Mouse (Mus musculus): ENCODE results near the gene Rab22a. TPM values are rescaled to one million over a fixed set of nuclear protein-coding genes. Genes with fewer than 3 reads are reported as not detected.
"Not testable (repeated sequence)": the region's sequence is repeated elsewhere in the genome, so short reads cannot be mapped to it uniquely, and the experiment has no call there.

Rab22a gene
- total RNA-seq, 2 experiments from 2014 or later, result 32.7 to 34.4 TPM

- DNase-seq, result no peak
- intact Hi-C loops (cut with DNase I), result no loop called here
These were observed 53.7 kb downstream of the Rab22a start for GRCm38 (mm10) chr2:173713241-173713640.

GRCm38 (mm10) chr2:173714620-173715218 is 55.2 kb downstream of the Rab22a start:
- intact Hi-C loops (cut with DNase I), result no loop called here
- no peak for DNase-seq

DNA sequence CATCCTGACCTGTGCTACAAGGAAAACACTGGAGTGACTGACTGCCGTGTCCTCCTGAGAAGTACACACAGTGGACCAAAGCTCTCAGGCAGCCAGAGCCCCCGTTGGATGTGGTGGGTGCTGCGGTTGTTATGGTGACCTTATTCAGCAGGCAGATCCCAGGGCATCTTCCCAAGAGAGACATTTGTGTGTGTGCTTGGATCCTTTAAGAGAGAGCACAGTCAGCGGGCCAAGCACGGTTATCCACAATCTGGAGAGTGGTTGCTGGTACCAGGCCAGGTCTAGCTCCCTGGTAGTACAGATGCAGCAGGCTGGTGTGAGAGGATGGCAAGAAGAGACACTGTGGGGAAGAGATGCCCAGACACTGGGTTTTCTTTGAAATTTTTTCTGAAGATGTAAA is 57.4 kb downstream of the Rab22a start:
- intact Hi-C loops (cut with DNase I), result no loop called here
- DNase-seq, result no peak

DNA sequence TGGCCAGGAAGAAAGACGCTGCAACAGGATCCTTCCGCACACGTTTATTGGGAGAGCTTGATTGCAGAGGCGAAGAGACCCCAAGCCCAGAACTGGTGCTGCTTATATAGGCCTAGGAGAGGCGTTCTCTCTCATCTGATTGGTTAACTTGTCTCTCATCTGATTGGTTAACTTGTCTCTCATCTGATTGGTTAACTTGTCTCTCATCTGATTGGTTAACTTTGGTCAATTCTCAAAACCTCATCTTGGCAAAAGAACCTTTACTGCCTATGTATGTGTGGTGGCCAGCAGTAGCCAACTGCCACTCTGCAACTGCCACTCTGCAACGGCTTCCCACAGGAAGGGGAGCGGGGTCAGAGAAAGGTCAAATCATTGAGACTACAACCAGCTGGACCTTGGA is 59.6 kb downstream of the Rab22a start, which contains the start of gene 1700010B08Rik:
Gene 1700010B08Rik (plus strand): TSS at position 301 of the 400 bp plus-strand sequence.
- intact Hi-C loops (cut with DNase I); DNase-seq: not testable (repeated sequence)

DNA sequence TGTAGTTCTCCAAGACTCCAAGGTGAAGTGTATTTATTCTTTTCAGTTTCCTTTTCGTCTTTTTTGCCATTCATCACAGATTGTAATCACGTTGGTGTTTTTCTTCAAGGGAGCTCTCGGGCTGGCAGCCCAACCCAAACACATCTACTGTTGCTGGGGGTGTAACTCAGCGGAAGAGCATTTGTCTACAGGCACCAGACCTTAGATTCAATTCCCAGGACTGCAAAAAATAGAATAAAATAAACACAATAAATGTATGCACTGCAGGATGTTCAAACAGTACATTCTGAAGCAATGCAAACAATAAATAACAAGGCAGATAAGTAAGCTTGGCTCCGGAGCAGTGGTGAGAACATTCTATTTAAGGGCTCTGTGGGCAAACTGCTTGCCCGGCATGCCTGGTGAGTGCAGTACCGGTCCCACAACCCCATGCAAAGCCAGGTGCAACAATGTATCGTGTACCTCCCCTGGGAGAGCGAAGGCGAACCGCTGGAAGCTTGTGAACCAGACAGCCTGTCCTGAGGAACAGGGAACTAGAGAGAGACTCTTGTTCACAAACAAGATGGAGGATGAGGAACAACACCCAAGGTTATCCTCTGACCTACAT is 62.8 kb downstream of the Rab22a start:
- DNase-seq, result no peak
- intact Hi-C loops (cut with DNase I), result no loop called here

GRCm38 (mm10) chr2:173724382-173724781 is 64.8 kb downstream of the Rab22a start:
- intact Hi-C loops (cut with DNase I), result no loop called here
- no peak for DNase-seq

GRCm38 (mm10) chr2:173724940-173725807 is 65.6 kb downstream of the Rab22a start:
- DNase-seq, result no peak
- intact Hi-C loops (cut with DNase I), result no loop called here

- DNase-seq, result no peak
- intact Hi-C loops (cut with DNase I), result no loop called here
These were observed 66.3 kb downstream of the Rab22a start for GRCm38 (mm10) chr2:173725819-173726218.

DNA sequence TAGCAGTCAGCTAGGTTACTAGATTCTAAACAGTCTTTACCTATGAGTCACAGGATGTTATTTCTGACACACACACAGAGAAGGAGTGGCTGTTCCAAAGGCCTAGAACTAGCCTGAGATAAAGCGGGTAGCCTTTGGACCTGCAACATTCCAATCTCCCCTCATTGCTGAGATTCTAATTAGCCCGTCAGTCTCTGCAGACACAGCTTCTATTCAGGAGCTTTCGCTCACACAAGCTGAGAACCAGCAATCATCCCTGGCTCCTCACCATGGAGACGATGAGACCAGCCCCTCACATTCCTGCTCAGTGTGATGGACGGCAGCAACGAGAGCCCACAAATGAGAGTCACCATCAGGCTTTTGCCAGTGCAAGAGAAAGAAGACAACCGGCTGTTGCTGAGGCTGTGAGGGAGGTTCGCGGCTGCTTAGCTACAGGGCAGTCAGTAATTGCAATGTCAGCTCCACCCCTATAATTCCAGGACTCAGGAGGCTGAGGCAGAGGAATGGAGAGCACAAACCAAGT is 70.9 kb downstream of the Rab22a start:
- intact Hi-C loops (cut with DNase I), result no loop called here
- no peak for DNase-seq

- DNase-seq, result no peak
- intact Hi-C loops (cut with DNase I), result no loop called here
These were observed 74.9 kb downstream of the Rab22a start for GRCm38 (mm10) chr2:173734426-173734825.

DNA sequence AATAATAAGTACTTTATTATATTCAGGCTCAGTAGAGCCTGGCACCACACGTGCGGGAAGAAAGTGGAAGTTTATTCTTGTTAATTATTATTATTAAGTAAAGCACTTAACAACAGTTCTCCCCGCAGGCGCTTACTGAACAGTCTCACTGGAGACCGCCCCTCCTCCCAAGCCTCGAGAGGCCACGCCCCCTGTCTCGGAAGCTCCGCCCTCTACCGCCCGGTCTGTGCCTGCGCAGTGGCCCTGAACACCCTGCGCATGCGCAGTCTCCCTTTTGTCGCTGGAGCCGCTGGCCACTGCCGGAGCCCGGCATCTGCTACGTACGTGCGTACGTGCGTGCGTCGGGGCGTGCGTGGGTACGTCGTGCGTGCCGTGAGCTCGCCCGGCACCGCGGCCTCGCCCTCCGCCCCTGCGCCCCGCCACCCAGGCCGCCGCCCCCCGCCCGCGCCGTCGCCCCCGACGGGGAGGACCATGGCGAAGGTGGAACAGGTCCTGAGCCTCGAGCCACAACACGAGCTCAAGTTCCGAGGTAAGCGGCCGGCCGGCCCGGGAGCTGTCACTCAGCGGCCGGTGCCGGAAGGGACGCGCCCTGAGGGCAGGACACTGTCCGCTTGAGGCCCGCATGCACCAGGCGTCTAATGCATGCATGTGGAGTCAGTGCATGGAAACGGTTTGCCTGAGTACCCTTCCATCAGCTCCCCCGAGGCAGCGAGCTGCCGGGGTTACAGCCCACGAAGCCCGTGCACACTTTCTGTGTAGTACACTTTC is 77.8 kb downstream of the Rab22a start, which contains the start of gene Vapb:
Gene Vapb (plus strand): TSS at position 290 of the 768 bp plus-strand sequence.
- DNase-seq, result peak; percentile 100
- intact Hi-C loops (cut with DNase I), result loop anchor here (2.0 kb wide), 1 partner anchor 79 kb away; the partner anchor contains the start of gene Rab22a

- DNase-seq, result no peak
- intact Hi-C loops (cut with DNase I), result no loop called here
These were observed 78.7 kb downstream of the Rab22a start for GRCm38 (mm10) chr2:173738232-173738631.

DNA sequence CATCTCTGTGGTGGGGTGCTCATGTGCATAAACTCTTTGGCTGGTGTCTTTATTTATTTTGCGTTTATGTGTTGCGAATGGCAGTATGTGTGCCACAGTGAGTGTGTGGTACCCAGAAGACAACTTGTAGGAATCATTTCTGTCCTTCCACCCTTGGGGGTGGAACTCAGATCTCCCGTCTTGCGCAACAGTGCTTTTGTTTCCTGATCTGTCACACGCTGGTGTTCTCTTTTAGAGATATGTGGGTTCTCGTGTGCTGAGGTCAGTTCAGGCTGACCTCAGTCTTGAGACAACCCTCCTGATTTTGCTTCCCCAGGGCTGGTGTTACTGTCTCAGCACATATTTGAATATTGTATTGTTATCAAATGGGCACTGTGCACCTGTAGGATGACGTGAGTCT is 79.5 kb downstream of the Rab22a start:
- intact Hi-C loops (cut with DNase I), result no loop called here
- DNase-seq, result no peak

- no peak for DNase-seq
These were observed 82.5 kb downstream of the Rab22a start for GRCm38 (mm10) chr2:173742090-173742489.

DNA sequence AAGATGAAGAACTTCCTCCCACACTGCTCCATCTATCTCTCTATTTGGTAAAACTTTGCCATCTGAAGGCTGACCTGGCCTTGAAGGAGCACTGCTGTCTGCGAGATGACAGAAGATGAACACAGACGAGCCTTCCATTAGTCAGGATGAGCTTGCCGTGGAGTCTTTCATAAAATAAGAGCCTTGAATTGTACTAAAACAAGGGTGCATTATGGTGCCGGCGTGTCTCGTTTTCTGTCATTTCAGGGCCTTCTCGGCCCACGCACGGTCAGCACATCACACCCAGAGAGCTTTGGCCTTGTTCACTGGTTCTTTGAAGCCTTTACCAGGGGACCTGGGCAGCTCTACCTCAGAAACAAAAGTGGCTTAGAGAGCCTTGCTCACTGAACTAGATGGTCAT is 83.2 kb downstream of the Rab22a start:
- intact Hi-C loops (cut with DNase I), result loop anchor here (5.0 kb wide), 1 partner anchor 40 kb away; no protein-coding TSS in a partner anchor

More at GRCm38 (mm10) chr2:173742090-173742489, 82.5 kb downstream of the Rab22a start:
- intact Hi-C loops (cut with DNase I), result loop anchor here (5.0 kb wide), 1 partner anchor 40 kb away; no protein-coding TSS in a partner anchor

DNA sequence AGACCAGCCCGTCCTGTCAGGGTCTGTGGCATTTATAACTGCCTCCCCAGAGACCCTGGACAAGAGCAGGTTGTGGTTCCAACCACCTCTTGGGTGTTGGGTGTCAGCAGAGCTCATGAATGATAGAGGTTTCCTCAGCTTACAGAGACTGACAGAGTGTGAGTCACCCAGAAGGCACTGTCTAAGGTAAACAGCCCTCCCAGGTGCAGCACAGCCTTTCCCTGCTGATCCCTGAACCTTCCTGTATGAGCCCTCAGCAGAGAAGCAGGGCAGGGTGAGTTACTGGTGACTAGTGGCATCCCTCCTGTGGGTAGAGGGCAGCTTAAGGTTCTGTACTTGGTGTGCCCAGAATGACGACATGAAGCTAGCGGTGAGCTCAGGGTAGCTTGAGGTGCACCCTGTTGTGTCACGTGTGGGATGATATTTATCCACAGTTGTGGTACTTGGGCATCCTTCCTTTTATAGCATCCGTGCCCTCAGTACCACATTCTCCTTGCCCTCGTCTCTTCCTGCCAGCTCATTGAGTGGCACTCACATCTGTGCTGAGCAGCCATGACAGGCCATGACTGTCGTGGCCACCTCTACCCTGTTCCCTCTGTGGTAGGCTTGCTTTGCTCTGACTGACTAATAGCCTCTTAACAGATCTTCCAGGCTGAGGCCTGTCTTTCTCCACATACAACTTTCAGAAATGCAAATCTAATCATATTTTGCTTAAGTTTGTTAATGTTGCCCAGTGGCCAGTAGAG is 84.7 kb downstream of the Rab22a start:
- no peak for DNase-seq
- intact Hi-C loops (cut with DNase I), result loop anchor here (5.0 kb wide), 1 partner anchor 38 kb away; no protein-coding TSS in a partner anchor

More for the DNA sequence above, 83.2 kb downstream of the Rab22a start:
- no peak for DNase-seq

- intact Hi-C loops (cut with DNase I), result no loop called here
- DNase-seq, result no peak
These were observed 89.5 kb downstream of the Rab22a start for GRCm38 (mm10) chr2:173748961-173749659.

DNA sequence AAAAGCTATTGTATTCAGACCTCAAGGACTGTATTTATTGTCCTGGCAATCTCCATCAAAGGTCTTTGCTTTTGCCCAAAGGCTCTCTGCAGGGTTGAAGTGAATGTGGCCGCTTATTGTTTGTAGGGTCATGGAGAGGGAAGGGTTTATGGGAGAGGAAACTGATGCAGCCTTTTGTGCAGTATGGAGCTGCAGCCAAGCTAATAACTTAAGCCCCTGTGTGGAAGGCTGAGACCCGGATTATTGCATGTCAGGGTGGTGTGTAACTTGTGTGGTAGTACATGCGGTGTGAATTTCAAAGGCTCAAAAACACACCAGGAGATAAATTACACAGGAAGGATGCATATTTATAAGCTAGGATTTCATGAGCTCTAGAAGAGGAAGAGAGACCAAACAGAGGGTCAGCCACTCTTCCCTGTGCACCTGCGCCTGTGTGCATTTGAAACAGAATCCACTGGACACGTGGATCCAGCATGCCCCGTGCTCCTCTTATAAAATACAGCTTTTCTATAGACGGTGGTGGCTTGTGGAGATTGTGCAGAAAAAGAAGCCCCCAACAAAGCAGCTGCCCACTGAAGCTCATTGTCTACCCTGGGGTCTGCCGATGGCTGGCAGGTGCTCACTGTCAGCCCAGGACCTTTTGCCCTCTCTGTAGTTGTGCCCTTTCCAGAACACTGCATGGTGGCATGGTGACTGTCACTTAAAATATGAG is 96.0 kb downstream of the Rab22a start:
- DNase-seq, result no peak
- intact Hi-C loops (cut with DNase I), result no loop called here
